Mouse (Mus musculus) testis, postnatal 14 days (tissue): ENCODE data around the gene Rps6.

Experiments used
- DNase-seq: peaks from one replicate; pipeline ENCODE4 v3.0.0; 2021; ENCODE audit warnings: low spot score

Rps6 gene

DNA sequence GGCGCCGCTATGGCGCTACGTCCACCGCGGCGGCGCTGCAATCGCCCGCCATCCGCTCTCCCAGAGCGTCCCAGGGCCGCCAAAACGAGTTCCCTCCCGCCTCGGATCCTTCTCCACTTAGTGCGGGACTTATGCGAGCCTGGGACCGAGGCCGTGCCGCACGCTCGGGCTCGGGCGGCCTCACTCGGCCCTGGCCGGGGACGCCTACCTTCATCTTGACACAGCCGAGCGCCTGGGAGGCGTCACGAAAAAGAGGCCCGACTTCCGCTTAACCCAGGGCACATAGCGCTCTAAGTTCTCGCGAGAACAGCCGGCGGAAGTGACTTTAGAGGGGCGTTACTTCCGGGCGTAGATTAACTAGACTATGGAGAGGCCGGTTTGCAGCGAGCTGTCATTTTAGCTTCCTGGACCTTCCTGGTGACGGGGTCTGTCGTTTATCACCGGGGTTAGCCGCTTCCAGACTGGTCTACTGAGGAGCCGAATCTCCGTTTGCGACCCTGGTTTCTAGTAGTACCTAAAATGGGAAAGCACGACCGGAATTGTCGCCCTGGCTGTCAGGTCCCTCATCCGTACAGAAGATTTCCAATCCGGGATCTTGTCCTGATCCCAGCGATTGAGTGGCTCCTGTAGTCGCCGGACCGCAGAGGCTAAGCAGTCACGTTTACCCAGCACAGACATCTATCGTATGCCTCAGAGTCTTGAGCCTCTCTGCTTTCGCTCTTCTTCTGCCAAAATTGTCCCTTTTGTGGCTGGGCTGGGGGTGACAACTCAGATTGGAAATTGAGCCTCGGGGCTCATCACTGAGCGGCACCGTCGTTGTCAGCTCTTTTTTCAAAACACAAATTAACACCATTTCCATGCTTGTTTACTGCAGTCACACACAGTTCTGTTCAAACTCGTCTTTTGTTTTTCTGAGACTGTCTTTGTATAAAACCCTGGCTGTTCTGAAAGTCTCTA lies at the start of gene Rps6:
TSS of gene Rps6 (minus strand) at position 300 of the 957 bp plus-strand sequence.
- peak; percentile 97 for DNase-seq

DNA sequence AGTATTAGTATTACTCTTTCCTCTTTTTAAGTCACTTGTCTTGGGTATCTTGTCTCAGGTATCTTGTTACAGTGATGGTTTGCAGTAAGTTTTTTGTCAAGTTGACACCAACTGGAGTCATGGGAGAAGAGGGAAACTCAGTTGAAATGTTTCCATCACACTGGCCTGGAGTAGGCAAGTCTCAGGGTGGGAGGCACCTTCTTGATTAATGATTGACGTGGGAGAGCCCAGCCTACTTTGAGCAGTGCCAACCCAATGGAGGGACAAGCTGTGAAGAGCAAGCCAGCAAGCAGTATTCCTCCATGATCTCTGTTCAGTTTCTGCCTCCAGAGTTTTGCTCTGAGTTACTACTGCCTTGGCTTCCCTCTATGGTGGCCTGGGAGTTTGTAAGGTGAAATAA lies 48.7 kb upstream of the Rps6 start:
- no peak for DNase-seq

DNA sequence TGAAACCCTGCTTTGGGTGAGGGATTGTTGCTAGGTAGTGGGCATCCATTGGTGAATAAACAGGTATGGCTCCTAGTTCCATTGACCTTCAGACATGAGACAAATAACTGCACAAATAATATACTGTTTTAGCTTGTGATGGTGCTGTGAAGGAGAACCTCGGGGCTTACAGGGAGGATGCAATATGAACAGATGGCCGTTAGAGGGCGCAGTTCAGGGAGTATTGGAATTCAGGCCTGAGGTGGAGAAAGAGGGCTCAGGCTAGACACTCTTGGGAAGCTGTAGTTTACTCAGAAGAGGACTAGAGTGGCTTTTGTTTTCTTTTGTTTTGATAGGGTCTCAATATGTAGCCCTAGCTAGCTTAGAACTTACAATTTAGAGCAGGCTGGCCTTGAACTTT lies 47.8 kb upstream of the Rps6 start:
- DNase-seq = no peak

DNA sequence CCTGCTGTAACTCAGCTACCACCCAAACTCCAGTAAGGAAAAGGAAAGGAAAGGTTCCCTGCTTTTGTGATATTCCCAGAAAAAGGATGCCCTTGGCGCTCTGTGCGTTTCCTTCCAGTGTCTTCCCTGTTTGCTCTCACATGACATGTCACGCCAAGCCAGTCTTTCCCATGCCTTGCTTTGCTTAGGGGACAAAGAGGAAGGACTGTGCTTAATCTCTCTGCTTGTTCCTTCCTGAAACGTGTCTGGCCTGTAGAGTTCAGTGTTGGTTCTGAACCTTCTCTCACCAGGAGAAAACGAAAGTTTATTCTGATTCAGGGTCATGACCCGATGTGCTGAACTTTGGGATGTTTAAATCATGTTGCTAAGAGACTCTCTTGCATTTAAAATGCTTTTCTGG lies 45.1 kb upstream of the Rps6 start:
- DNase-seq = no peak

DNA sequence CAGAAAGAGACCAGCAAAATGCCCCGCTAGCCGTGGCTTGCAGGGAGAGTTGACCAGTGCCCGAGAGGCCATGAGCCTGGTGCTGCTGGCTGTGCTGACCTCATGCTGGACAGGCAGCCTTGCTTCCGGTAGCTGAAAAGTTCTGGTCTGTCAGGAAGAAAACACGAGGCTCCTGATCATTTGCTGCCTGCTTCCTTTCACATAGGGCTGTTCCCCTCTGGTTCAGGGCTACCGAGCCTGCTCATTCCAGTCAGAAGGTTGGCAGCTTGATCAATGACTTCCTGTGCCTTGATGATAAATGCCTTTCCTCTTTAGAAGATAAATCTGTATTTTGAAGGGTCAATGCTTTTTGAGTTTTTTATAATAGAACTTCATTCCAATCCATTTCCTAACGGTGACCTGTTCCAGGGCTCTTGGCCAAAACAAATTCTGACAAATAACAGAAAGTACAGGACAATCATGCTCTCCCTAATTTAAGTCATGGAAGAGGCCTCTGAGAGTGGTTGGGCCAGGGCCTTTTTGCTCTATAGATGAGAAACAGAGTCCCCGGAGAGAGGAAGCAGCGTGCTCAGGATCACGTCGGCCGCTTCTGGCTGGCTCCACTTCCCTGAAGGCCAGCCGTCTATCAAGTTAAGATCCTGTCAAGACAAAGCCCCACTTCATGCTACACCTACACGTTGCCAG lies 41.7 kb upstream of the Rps6 start:
- no peak for DNase-seq

DNA sequence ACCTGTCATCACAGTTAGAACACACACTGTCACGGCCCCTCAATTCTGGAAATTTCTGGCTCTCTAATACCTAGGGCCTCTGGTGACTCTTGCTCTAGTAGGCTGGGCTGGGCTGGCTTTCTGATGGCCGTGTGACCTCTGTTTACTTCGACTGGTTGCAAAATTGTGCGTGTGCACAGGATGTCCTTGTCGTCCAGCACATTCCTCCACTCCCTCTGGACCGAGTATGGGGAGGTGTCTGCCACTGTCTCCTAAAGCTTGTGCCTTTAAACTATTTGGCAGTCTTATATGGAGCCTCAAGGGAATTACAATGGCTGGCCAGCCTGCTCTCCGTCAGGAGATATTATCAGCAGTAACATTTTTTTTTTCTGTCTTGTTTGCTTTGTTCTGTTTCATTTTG lies 40.2 kb upstream of the Rps6 start:
- no peak for DNase-seq

DNA sequence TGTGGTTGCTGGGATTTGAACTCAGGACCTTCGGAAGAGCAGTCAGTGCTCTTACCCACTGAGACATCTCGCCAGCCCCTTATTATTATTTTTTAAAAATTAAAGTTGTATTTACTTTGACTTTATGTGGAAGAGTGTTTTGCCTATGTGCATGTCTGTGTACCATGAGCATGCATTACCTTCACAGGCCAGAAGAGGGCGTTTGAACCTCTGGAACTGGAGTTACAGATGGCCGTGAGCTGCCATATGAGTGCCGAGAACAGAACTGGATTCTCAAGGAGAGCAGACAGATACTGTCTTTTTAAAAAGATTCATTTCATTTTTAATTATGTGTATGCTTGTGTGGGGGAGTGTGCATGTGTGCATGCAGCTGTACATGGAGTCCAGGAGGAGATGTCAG lies 30.7 kb upstream of the Rps6 start:
- peak; percentile 27 for DNase-seq

DNA sequence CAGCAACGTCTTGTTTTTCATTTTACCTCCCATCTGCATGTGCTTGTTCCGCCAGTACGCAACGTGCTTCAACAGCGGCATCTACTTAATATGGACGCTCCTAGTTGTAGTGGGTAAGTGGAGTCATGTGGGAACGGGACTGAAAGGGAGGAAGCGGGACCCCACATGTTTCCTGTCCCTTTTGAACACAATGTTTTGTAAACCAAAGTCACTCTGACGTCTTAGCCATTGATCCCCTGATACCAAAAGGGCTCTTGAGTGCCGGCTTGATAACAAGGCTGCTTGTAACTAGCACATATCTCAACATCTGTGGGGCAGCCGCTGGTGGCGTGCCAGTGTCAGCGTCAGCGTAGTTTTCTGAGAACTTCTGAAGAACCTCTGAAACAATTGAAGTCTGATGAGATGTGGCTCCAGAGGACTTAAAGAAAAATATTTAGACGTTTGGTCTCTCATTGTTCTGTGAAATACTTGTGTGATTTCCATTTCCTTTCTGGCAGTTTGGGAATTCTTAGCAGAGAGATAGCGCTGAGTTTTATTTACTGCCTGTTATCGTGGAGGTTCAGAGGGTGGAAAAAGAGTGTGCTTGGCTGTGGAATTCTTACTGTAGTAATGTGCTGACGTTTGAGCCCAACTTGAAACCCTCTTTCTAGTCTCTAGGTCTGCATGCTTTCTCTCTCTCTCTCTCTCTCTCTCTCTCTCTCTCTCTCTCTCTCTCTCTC lies 29.1 kb upstream of the Rps6 start:
- no peak for DNase-seq

DNA sequence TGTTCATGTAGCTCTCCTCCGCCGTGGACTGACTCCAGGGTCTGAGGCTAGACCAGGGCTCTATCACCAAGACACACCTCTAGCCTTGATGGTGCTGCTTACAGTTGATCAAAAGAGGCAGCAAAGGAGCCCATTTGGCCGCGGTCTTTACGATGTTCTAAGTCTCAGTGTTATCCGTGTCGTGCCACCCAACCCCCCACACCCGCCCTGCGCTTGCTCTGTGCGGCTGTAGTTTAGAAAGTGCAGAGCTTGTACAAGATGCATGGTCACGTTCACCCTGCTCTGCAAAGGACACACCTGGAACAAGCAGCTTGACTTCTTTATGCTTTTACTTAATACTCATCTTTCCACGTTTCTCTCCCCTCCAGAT lies 28.6 kb upstream of the Rps6 start:
- no peak for DNase-seq

DNA sequence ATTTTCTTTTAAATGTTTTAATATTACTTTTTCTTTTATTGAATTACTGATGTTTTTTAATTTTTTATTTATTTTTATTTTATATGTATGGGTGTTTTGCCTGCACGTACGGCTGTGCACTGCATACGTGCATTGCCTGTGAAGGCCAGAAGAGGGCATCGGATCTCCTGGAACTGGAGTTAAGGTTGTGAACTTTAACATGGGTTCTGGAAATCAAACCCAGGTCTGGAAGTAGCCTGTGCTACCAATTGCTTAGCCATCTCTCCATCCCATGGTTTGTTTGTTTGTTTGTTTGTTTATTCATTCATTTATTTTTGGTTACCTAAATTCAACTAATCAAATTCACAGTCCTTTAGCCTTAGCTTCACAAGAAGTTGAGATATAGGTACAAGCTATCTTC lies 27.7 kb upstream of the Rps6 start:
- no peak for DNase-seq

DNA sequence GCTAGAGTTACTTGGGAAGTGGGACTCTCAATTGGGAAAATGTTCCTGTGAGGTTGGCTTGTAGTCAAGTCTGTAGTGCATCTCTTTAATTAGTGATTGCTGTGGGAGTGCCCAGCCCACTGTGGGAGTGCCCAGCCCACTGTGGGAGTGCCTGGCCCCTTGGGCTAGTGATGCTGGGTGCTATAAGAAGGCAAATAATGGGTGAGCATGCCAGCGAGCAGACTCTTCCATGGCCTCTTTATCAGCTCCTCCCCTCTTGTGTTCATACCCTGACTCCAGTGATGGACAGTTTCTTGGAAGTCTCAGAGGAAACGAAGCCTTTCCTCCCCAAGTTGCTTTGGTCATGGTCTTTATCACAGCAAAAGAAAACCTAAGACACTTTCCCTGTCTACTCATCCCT lies 25.2 kb upstream of the Rps6 start:
- no peak for DNase-seq

DNA sequence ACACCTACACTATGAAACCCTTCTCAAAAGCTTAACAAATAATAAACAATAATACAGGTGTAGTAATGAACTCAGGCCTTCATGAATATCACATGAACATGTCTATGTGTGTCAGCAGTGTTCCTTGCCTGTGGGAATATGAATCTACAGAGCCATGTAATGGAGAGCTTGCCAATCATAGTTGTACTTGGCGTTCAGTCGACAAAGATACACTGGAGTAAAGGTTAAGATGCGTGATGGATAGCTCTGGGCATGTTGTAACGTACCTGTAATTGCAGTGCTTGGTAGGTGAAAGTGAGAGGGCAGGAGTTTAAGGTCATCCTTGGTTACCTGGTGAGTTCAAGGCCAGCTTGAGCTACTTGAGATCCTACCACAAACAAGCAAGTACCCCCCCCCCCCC lies 24.0 kb upstream of the Rps6 start:
- DNase-seq = no peak

DNA sequence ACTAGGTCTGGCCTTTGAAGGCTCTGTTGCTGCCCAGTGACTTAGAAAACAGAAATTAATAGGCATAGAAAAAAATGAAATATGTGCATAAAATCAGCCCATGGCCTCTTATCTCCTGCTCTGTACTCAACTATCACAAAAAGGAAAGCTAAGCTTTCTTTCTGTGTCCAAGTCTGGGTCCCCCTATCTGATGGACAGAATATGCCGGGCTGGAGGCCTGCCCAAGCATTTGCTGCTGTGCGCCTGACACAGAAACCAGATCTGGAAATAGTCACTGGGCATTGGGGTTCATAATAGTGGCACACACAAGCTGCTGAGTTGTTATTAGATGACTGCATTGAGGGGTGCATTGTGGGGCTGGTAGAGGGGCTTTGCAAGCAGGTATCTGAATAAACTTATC lies 22.3 kb upstream of the Rps6 start:
- no peak for DNase-seq

DNA sequence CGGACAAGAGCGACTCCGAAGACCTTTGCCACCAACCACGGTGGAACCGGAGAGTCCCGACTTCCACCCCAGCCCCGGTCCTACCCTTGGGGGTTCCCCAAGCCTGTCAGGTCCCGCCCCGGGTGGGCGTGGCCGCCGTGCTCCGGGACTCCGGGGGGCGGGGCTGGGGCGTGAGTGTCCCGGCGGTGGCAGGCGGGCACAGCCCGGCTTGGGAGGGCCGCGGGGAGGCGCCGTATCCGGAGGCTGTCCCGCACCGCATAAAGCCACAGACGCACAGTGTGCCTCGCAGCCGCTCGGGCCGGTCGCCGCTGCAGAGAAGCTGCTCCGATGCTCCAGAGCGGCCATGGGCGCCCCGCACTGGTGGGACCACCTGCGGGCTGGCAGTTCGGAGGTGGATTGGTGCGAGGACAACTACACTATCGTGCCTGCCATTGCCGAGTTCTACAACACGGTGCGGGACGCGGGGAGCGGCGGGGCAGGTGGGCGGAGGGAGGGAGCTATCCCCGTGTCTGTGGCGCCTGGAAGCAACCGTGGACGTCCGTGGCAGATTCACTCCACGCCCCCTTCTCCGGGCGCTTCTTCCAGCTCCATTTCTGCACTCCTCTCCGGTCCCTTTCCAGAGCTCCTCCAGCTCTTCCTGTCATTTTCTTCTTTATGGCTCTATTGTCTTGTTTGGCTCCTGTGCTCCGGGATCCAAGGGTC lies 17.1 kb upstream of the Rps6 start, which contains the start of gene Acer2:
TSS of gene Acer2 (plus strand) at position 251 of the 702 bp plus-strand sequence.
- peak; percentile 83 for DNase-seq

DNA sequence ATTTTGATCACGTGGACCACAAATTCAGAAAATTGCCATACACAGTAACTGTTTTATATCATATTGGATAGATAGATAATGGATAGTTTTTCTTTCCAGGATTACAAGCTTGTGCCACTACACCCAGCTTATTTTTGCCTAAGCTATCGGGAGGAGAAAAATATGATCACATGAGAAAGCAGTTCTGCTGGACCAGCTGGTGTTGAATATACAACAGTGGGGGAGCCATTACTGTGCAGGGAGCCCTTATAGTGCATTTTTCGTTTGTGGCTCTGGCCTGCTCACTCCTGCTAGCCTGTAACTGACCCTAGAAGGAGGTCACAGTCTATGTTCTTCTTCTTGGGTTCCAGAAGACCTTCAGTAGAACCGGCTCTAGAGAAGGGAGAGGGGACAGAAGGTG lies 15.9 kb upstream of the Rps6 start:
- DNase-seq = no peak

DNA sequence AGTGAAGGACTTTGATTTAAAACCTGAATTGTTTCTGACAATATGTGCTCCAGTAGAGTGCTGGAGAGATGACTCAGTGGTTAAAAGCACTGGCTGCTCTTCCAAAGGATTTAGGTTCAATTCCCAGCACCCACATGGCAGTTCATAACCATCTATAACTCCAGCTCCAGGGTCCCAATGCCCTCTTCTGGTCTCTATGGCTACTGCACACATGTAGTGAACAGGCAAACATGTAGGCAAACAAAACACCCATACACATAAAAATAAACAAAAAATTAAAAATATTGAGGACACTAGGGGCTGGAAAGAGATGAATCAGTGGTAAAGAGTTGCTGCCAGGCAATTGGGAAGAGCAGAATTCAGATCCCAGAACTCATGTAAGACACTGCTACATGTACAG lies 14.8 kb upstream of the Rps6 start:
- no peak for DNase-seq

DNA sequence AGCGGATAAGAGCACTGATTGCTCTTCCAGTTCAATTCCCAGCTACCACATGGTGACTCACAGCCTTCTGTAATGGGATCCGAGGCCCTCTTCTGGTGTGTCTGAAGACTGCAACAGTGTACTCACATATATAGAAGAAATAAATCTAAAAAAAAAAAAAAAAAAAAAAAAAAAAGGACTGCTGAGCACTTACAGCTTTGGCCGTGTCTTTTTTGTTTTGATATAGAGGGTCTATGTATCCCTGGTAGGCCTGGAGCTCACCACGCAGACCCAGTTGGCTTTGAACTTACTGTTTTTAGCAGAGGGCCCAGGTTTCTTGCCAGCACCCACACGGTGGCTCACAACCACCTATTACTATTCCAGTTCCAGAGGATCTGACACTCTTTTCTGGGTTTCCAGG lies 6.9 kb upstream of the Rps6 start:
- no peak for DNase-seq

DNA sequence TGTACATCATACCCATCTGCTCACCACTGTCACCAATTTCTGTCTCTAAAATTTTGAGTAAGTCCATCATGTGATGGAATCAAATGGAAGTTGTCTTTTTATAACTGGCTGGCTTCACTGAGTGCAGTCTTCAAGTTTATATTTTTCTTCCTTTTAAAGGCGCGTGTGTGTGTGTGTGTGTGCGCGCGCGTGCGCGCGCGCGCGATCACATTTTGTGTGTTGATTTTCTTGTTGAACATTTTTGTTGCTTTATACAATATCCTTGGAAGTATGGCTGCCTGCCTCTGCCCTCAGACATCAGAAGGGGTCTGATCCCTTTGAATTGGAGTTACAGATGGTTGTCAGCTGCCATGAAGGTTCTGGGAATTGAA lies 843 bp upstream of the Rps6 start:
- DNase-seq = no peak

DNA sequence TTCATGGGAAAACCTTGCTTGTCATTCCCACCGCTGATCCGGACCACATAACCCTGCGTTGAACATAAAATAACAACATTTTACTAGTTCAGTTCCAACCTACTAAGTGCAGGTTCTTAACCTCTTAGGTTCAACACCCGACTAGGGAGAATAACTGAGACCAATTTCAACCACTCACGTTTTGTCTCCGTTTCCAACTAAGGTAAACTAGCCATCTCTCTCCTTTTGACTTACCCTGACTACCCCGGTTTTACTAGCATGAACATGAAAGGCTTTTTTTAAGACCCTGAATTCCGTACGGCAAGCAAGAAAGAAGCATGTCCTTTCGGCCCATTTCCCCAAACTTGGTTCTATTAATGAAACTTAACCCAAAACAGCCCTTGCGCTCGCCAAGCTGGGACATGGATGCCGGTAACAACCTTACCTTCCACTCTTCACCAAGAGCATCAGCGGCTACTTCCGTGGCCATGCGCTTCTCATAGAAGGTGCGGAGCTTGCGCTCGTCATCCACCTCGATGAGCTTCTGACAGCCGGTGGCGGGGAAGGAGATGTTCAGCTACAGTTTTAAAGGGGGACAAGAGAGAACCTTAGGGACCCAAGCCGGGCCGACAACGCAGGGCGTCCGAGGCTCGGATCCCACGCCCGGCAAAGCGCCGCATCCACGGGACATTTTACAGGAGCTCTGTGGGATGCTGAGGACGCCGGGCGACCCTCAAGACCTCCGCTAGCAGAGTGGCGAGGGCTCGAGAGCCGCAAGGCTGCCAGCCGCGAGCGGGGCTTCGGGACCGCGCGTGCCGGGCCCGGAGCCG lies 704 bp downstream of the Rps6 start:
- peak; percentile 20 for DNase-seq

DNA sequence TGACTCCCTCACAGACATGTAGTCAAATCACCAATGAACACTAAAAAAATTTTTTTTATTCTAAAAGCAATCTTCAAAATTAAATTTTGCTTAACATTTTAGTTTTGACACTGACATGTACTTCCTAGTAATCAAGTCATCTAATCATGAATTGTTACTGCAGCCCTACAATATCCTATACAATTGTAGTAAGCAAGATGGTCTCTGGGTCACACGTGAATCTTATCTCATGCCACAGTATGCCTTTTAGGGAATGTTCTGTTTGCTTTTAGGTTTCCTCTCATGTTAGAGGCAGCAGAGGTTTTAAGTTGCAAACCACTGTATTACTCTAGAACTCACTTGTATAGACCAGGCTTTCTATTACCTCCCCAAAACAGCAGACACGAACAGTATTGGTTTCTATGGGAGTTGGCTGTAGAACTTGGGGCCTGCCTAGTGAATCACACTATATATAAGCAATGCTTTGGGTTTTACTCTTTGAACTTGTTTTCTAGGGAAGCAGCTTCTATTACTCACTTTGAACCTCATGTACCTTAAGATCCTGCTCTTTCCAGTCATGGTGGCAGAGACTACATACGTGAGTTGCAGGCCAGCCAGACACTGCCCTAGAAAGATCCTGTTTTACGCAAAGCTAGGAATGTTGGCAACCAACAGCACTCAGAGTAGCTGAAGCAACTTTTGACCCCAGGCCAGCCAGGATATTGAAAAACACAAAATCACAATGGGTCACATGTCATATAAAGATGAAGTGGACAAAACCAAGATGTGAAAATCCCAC lies 4.2 kb downstream of the Rps6 start:
- no peak for DNase-seq

DNA sequence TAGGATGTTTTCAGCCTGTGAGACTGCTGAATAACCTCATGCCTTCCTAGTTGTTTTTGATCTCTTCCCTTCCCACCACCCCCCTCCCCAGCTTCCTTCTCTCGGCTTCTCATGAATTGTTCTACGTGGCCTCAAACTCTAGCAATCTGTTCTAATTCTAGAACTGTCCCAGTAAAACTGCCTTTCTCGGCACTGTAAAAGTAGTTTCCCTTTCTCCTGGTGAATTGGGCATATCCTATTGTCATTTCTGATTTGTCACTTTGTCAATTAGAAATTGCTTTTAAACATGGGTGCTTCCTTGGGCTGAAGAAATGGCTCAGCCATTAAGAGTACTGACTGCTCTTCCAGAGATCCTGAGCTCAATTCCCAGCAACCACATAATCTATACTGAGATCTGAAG lies 5.2 kb downstream of the Rps6 start:
- DNase-seq = no peak
